In the genomic region with DNA sequence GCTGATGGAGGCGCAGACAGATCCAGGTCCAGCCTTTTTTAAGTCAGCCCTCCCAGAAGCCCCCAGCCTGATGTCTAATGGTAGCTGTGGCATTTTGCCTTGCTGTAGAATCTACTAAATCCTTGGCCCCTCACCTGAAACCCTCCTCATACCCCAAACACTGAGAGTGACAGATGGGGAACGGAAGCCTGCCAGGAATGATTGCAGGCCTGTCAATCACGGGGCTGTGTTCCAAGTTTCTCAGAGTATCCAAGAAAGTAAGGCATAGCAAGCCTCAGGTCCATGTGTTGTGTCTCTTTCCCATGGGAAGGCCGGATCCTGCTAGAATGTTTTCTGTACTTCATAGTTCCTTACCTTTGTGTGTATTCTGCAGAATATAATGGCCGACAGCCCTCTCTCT, we compare ENCODE assay signal across 9 mouse cellular contexts. TPM values are rescaled to one million over a fixed set of nuclear protein-coding genes. Genes with fewer than 3 reads are reported as not detected.
DNase-seq lines count a peak whose midpoint lies in the region; ATAC-seq lines count a peak whose summit lies in the region.
"Had no signal": no experiment of that assay in that cellular context is flagged by ENCODE, and none has a peak within 500 bp of the region (broad histone marks: within the 10 kb centered on the region; RNA-seq: fewer than 3 reads in every experiment).

No protein-coding gene starts in this region.

- H3K36me3 ChIP-seq in embryonic facial prominence, embryonic 13.5 days, result peaks cover 4% of the 10 kb centered on the region; the same call in 1 of the 2 replicates
- no peaks in the 10 kb centered on the region for H3K36me3 ChIP-seq in hindbrain, embryonic 12.5 days
- no peaks in the 10 kb centered on the region for H3K36me3 ChIP-seq in midbrain, embryonic 13.5 days

- H3K27ac ChIP-seq in embryonic facial prominence, embryonic 13.5 days, result no peak overlapping the region
- H3K27ac ChIP-seq in hindbrain, embryonic 12.5 days, result no peak overlapping the region
- H3K27ac ChIP-seq in midbrain, embryonic 13.5 days, result no peak overlapping the region

- 69% methylated on average over 5 of the region's 5 CpGs for WGBS in embryonic facial prominence, embryonic 13.5 days
- 69% methylated on average over 5 of the region's 5 CpGs for WGBS in hindbrain, embryonic 12.5 days
- WGBS in midbrain, embryonic 13.5 days, result 73% methylated on average over 5 of the region's 5 CpGs

- peak; percentile 18 to 40 for DNase-seq in layer of hippocampus, adult 18-20 months (ENCODE audit: low spot score in 2 of 2)
- DNase-seq in layer of hippocampus, postnatal 25 days (ENCODE audit: extremely low spot score in 1 of 2, low spot score in 1 of 2), result no peak
- no peak for DNase-seq in right cerebral cortex, postnatal 4 days
- DNase-seq in ovary, postnatal 10 days (ENCODE audit: low spot score), result no peak
- no peak for DNase-seq in adrenal gland, adult 18-20 months (ENCODE audit: low spot score in 2 of 2)
- DNase-seq: lung, postnatal 10 days had no signal

- H3K4me1 ChIP-seq in embryonic facial prominence, embryonic 13.5 days, result peaks cover 45% of the 10 kb centered on the region
- H3K4me1 ChIP-seq in hindbrain, embryonic 12.5 days, result peaks cover 35% of the 10 kb centered on the region
- peaks cover 41% of the 10 kb centered on the region for H3K4me1 ChIP-seq in midbrain, embryonic 13.5 days (replicated peaks)

- H3K27me3 ChIP-seq in embryonic facial prominence, embryonic 13.5 days, result peaks cover 9% of the 10 kb centered on the region; the same call in 1 of the 2 replicates
- H3K27me3 ChIP-seq in hindbrain, embryonic 12.5 days, result no peaks in the 10 kb centered on the region
- H3K27me3 ChIP-seq in midbrain, embryonic 13.5 days, result 0 out of 2 replicates have a peak, but pooled peaks cover 6% of the 10 kb centered on the region

- H3K9ac ChIP-seq in embryonic facial prominence, embryonic 13.5 days, result no peak overlapping the region
- no peak overlapping the region for H3K9ac ChIP-seq in hindbrain, embryonic 12.5 days
- H3K9ac ChIP-seq in midbrain, embryonic 13.5 days (replicated peaks), result no peak overlapping the region

- H3K4me2 ChIP-seq in embryonic facial prominence, embryonic 13.5 days, result peak overlapping the region; percentile 99
- H3K4me2 ChIP-seq in hindbrain, embryonic 12.5 days (replicated peaks), result peak overlapping the region; percentile 97
- H3K4me2 ChIP-seq in midbrain, embryonic 13.5 days (replicated peaks), result peak overlapping the region; percentile 88

- no peak for ATAC-seq in embryonic facial prominence, embryonic 13.5 days (ENCODE audit: insufficient number of reproducible peaks, insufficient read depth, low FRiP score, low TSS enrichment, low read depth)
- no peak for ATAC-seq in hindbrain, embryonic 12.5 days (ENCODE audit: low FRiP score)
- ATAC-seq in midbrain, embryonic 13.5 days, result no peak

- no peak overlapping the region for H3K4me3 ChIP-seq in embryonic facial prominence, embryonic 13.5 days
- 0 out of 2 replicates have a peak overlapping the region, but pooled peaks have one; percentile 60 for H3K4me3 ChIP-seq in hindbrain, embryonic 12.5 days
- H3K4me3 ChIP-seq in midbrain, embryonic 13.5 days (replicated peaks), result peak overlapping the region; percentile 69; the same call in 1 of the 2 replicates

- no peaks in the 10 kb centered on the region for H3K9me3 ChIP-seq in embryonic facial prominence, embryonic 13.5 days
- no peaks in the 10 kb centered on the region for H3K9me3 ChIP-seq in hindbrain, embryonic 12.5 days (replicated peaks)
- H3K9me3 ChIP-seq in midbrain, embryonic 13.5 days, result no peaks in the 10 kb centered on the region

RNA-seq across cellular contexts. Expression of a gene that starts 1.0 kb away (rescaled TPM):
- 10 to 100 TPM; 19.6 to 20.0 TPM for total RNA-seq in layer of hippocampus, adult 18-20 months (2021)
- total RNA-seq in layer of hippocampus, postnatal 25 days (2021), result 10 to 100 TPM; 20.5 to 21.9 TPM
- 9.2 and 10.5 TPM in 2 replicates for polyA plus RNA-seq in embryonic facial prominence, embryonic 13.5 days (2015; fragmentation: Nextera tagmentation; extraction: Ambion mirVana)
- 10.5 and 11.9 TPM in 2 replicates for polyA plus RNA-seq in hindbrain, embryonic 12.5 days (2016; fragmentation: Nextera tagmentation; extraction: Ambion mirVana)
- polyA plus RNA-seq in midbrain, embryonic 13.5 days (2015; fragmentation: Nextera tagmentation; extraction: Ambion mirVana), result 5.2 and 5.8 TPM in 2 replicates
- total RNA-seq in adrenal gland, adult 18-20 months (2021), result 10 to 100 TPM; 16.5 to 25.6 TPM

RNA-seq across cellular contexts. Expression of a gene that starts 3.4 kb away (rescaled TPM):
- under 1 TPM; 0.48 to 0.67 TPM for total RNA-seq in layer of hippocampus, adult 18-20 months (2021)
- total RNA-seq in layer of hippocampus, postnatal 25 days (2021), result 1 to 10 TPM in 1 of 2 experiments, not detected in 1; 1.0 TPM
- polyA plus RNA-seq in embryonic facial prominence, embryonic 13.5 days (2015; fragmentation: Nextera tagmentation; extraction: Ambion mirVana), result 4.6 and 6.1 TPM in 2 replicates
- polyA plus RNA-seq in hindbrain, embryonic 12.5 days (2016; fragmentation: Nextera tagmentation; extraction: Ambion mirVana), result 0.76 and 0.88 TPM in 2 replicates
- 0.52 and 0.53 TPM in 2 replicates for polyA plus RNA-seq in midbrain, embryonic 13.5 days (2015; fragmentation: Nextera tagmentation; extraction: Ambion mirVana)
- total RNA-seq in adrenal gland, adult 18-20 months (2021), result under 1 TPM in 1 of 2 experiments, not detected in 1; 0.27 TPM

RNA-seq across cellular contexts. Expression of a gene that starts 47.6 kb away (rescaled TPM):
- 10 to 100 TPM; 45.3 to 47.5 TPM for total RNA-seq in layer of hippocampus, adult 18-20 months (2021)
- 10 to 100 TPM; 44.4 to 47.3 TPM for total RNA-seq in layer of hippocampus, postnatal 25 days (2021)
- polyA plus RNA-seq in embryonic facial prominence, embryonic 13.5 days (2015; fragmentation: Nextera tagmentation; extraction: Ambion mirVana), result 102 and 106 TPM in 2 replicates
- 69.9 and 70.8 TPM in 2 replicates for polyA plus RNA-seq in hindbrain, embryonic 12.5 days (2016; fragmentation: Nextera tagmentation; extraction: Ambion mirVana)
- 74.7 and 89.0 TPM in 2 replicates for polyA plus RNA-seq in midbrain, embryonic 13.5 days (2015; fragmentation: Nextera tagmentation; extraction: Ambion mirVana)
- 100 to 1,000 TPM in 1 of 2 experiments, 10 to 100 TPM in 1; 80.3 to 102 TPM for total RNA-seq in adrenal gland, adult 18-20 months (2021)

RNA-seq across cellular contexts. Expression of a gene that starts 57.8 kb away (rescaled TPM):
- 1 to 10 TPM; 1.1 TPM for total RNA-seq in layer of hippocampus, adult 18-20 months (2021)
- 1 to 10 TPM; 1.2 to 1.7 TPM for total RNA-seq in layer of hippocampus, postnatal 25 days (2021)
- polyA plus RNA-seq in embryonic facial prominence, embryonic 13.5 days (2015; fragmentation: Nextera tagmentation; extraction: Ambion mirVana), result 1.3 and 1.7 TPM in 2 replicates
- 0.50 and 0.90 TPM in 2 replicates for polyA plus RNA-seq in hindbrain, embryonic 12.5 days (2016; fragmentation: Nextera tagmentation; extraction: Ambion mirVana)
- 0.70 and 1.0 TPM in 2 replicates for polyA plus RNA-seq in midbrain, embryonic 13.5 days (2015; fragmentation: Nextera tagmentation; extraction: Ambion mirVana)
- under 1 TPM; 0.66 to 0.99 TPM for total RNA-seq in adrenal gland, adult 18-20 months (2021)

Comparison
In these comparisons a context has a peak if more than half of its experiments do, and no peak if none do; other contexts are left out.
1. DNase-seq: peak in layer of hippocampus, adult 18-20 months (2 of 2); none in layer of hippocampus, postnatal 25 days (0 of 2), right cerebral cortex, postnatal 4 days (single experiment), ovary, postnatal 10 days (single experiment) and adrenal gland, adult 18-20 months (0 of 2).
2. Peak in every context shown above with its lines, with median percentiles within 50 percentile points of each other: H3K4me2 ChIP-seq.